Mouse (Mus musculus): ENCODE measurements around the gene Nudt3. TPM values are rescaled to one million over a fixed set of nuclear protein-coding genes. Genes with fewer than 3 reads are reported as not detected.

Nudt3 gene
- polyA plus RNA-seq, 1 experiment from 2014 or later: 37.2 TPM

DNA sequence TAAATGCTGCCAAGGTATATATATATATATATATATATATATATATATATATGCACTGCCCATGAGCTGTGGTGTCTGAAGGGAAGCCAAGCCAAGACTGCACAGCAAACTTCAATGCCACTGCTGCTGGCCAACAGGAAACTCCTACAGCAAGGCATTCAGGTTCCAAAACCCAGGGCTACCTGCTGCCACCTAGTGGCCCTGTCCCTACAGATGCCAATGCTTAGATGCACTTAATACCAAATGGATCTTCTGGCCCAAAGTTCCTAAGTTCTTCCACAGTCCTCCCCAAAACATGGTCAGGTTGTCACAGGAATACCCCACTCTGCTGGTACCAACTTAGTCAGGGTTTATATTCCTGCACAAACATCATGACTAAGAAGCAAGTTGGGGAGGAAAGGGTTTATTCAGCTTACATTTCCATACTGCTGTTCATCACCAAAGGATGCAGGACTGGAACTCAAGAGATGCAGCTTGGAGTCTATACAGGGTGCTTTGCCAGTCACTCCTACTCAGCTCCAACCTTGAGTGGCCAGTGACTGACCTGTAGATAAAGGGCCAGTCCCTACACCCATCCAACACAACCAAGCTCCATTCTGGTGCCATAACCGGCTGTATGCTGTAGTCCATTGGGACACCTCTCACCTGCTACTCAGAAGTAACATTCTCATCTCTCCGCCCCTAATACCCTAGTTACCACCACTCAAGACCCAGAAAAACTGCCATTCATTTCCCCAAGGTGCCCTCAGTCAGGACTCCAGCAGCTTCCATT lies 6.1 kb upstream of the Nudt3 start:
- Histone ChIP-seq H3K4me2 (ENCODE audit: low read depth, low read length) (no peak overlapping the region), H3K36me3 (replicated peaks; ENCODE audit: control insufficient read depth, insufficient read depth, low read depth, low read length) (peaks cover 9% of the 10 kb centered on the region), H3K4me1 (ENCODE audit: control insufficient read depth, insufficient read depth, low read length) (no peaks in the 10 kb centered on the region), H3K9ac (replicated peaks; ENCODE audit: low read length) (no peak overlapping the region), H3K4me3 (ENCODE audit: low read depth, low read length) (no peak overlapping the region), H3K9me3 (replicated peaks; ENCODE audit: control insufficient read depth, low read length) (no peaks in the 10 kb centered on the region), H3K27ac (replicated peaks; ENCODE audit: low read depth, low read length) (no peak overlapping the region), H3K27me3 (ENCODE audit: control insufficient read depth, insufficient read depth, low read length) (no peaks in the 10 kb centered on the region)
- ATAC-seq (replicated peaks; ENCODE audit: insufficient number of reproducible peaks, low FRiP score, low TSS enrichment, low read depth) (no peak), DNase-seq (ENCODE audit: low spot score) (peak; percentile 92)
- 65% methylated on average over 2 of the region's 2 CpGs for WGBS

DNA sequence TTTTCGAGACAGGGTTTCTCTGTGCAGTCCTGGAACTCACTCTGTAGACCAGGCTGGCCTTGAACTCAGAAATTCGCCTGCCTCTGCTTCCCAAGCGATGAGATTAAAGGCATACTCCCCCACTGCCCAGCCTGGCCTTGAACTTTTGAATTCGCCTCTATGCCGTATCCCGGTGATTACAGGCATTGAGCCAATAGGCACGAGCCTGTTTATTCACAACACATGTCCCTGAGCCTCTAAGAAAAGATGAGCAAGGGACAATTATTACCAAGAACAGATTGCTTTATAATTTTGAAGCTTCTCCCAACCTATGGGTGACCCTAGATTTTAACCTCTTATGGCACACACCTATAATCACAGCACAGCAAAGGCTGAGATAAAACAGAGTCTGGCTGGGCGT lies 5.1 kb upstream of the Nudt3 start:
- ATAC-seq (replicated peaks; ENCODE audit: insufficient number of reproducible peaks, low FRiP score, low TSS enrichment, low read depth): no peak
- no peaks in the 10 kb centered on the region for H3K4me1 ChIP-seq (ENCODE audit: control insufficient read depth, insufficient read depth, low read length)

DNA sequence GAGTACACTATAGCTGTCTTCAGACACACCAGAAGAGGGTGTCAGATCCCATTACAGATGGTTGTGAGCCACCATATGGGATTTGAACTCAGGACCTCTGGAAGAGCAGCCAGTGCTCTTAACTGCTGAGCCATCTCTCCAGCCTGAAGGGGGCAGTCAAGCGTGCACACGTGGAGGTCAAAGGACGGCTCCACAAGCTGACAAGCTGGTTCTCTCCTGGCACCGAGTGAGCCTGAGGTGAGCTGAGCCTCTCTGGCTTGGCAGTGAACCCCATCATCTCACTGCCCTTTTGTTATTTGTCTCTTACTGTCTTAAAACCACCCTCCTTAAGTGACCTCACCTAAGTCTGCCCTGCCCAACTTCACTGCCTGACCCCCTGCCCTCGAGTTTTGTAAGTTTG lies 4.2 kb upstream of the Nudt3 start:
- no peak overlapping the region for H3K27ac ChIP-seq (replicated peaks; ENCODE audit: low read depth, low read length)
- no peak overlapping the region for H3K4me2 ChIP-seq (ENCODE audit: low read depth, low read length)
- H3K9ac ChIP-seq (replicated peaks; ENCODE audit: low read length): no peak overlapping the region
- H3K27me3 ChIP-seq (ENCODE audit: control insufficient read depth, insufficient read depth, low read length): no peaks in the 10 kb centered on the region
- 34% methylated on average over 5 of the region's 5 CpGs for WGBS
- peaks cover 6% of the 10 kb centered on the region for H3K36me3 ChIP-seq (replicated peaks; ENCODE audit: control insufficient read depth, insufficient read depth, low read depth, low read length)
- ATAC-seq (replicated peaks; ENCODE audit: insufficient number of reproducible peaks, low FRiP score, low TSS enrichment, low read depth) (no peak), DNase-seq (ENCODE audit: low spot score) (no peak)
- H3K4me1 ChIP-seq (ENCODE audit: control insufficient read depth, insufficient read depth, low read length): no peaks in the 10 kb centered on the region
- no peaks in the 10 kb centered on the region for H3K9me3 ChIP-seq (replicated peaks; ENCODE audit: control insufficient read depth, low read length)
- H3K4me3 ChIP-seq (ENCODE audit: low read depth, low read length): no peak overlapping the region

More for the DNA sequence above, 5.1 kb upstream of the Nudt3 start:
- Histone ChIP-seq H3K9ac (replicated peaks; ENCODE audit: low read length) (no peak overlapping the region), H3K27me3 (ENCODE audit: control insufficient read depth, insufficient read depth, low read length) (no peaks in the 10 kb centered on the region), H3K9me3 (replicated peaks; ENCODE audit: control insufficient read depth, low read length) (no peaks in the 10 kb centered on the region), H3K27ac (replicated peaks; ENCODE audit: low read depth, low read length) (no peak overlapping the region), H3K4me3 (ENCODE audit: low read depth, low read length) (no peak overlapping the region), H3K36me3 (replicated peaks; ENCODE audit: control insufficient read depth, insufficient read depth, low read depth, low read length) (peaks cover 9% of the 10 kb centered on the region), H3K4me2 (ENCODE audit: low read depth, low read length) (no peak overlapping the region)
- 91% methylated on average over 8 of the region's 8 CpGs for WGBS
- no peak for DNase-seq (ENCODE audit: low spot score)

DNA sequence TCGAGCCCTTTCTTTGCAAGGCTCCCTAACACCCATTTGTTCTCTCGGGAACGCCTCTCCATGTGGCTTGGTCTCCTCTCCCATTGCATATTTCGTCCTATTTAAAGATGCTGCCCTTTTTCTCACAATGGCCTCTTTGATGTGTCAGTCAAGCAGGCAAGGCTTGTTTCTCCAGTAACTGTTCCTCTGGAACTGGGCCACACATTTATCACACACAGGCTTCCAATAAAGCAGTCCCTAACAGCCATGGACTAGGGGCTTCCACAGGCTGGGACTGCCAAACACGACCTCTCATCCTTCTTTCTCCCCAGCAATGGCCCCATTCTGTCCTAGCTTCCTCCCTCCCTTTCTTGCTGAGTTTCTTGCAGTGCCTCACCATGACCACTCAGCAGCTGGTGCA lies 3.4 kb upstream of the Nudt3 start:
- no peaks in the 10 kb centered on the region for H3K9me3 ChIP-seq (replicated peaks; ENCODE audit: control insufficient read depth, low read length)
- no peak overlapping the region for H3K9ac ChIP-seq (replicated peaks; ENCODE audit: low read length)
- H3K36me3 ChIP-seq (replicated peaks; ENCODE audit: control insufficient read depth, insufficient read depth, low read depth, low read length): peaks cover 2% of the 10 kb centered on the region; the same call in 1 of the 2 replicates
- 42% methylated on average over 5 of the region's 5 CpGs for WGBS
- H3K4me3 ChIP-seq (ENCODE audit: low read depth, low read length): no peak overlapping the region
- no peak overlapping the region for H3K27ac ChIP-seq (replicated peaks; ENCODE audit: low read depth, low read length)
- ATAC-seq (replicated peaks; ENCODE audit: insufficient number of reproducible peaks, low FRiP score, low TSS enrichment, low read depth) (no peak), DNase-seq (ENCODE audit: low spot score) (no peak)
- H3K27me3 ChIP-seq (ENCODE audit: control insufficient read depth, insufficient read depth, low read length): no peaks in the 10 kb centered on the region
- H3K4me1 ChIP-seq (ENCODE audit: control insufficient read depth, insufficient read depth, low read length): no peaks in the 10 kb centered on the region
- H3K4me2 ChIP-seq (ENCODE audit: low read depth, low read length): no peak overlapping the region

DNA sequence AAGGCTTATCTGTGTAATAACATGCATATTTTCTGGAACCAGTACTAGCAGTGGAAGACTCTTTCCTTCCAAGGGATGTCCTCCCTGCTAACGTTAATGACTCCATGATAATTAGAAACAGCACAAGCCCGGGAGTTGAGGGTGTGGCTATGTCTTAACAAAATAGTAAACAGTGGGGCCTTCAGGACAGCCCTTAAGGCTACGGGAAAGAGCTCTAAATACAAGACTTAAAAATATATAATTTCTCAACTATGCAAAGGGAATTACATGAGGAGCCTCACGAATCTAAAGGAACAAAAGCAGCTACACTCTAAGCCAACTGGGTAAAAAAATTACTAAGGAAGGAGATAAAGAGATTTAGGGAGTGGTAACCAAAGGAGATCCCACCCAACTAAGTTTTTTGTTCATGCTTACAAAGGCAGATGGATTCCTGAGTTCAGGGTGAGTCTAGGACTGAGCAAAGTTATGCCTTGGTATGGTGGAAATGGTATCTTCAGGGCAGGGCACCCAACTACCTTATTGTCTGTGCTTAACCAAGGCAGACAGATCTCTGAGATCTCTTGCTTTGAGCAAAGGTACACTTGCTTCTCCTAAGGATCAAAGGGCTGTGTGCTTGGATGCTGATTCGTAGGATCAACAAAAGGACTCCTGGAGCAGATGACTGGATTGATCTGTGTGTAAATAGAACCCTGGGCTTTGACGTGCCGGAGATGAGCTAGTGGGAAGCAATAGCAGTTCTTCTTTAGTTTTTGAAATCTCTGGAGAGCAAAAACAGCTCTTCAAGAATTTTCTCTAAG lies 2.4 kb upstream of the Nudt3 start:
- H3K27ac ChIP-seq (replicated peaks; ENCODE audit: low read depth, low read length): no peak overlapping the region
- no peaks in the 10 kb centered on the region for H3K36me3 ChIP-seq (replicated peaks; ENCODE audit: control insufficient read depth, insufficient read depth, low read depth, low read length)
- no peak for ATAC-seq (replicated peaks; ENCODE audit: insufficient number of reproducible peaks, low FRiP score, low TSS enrichment, low read depth)
- 32% methylated on average over 7 of the region's 7 CpGs for WGBS
- H3K4me2 ChIP-seq (ENCODE audit: low read depth, low read length): no peak overlapping the region
- H3K9me3 ChIP-seq (replicated peaks; ENCODE audit: control insufficient read depth, low read length): no peaks in the 10 kb centered on the region
- H3K4me3 ChIP-seq (ENCODE audit: low read depth, low read length): no peak overlapping the region
- H3K27me3 ChIP-seq (ENCODE audit: control insufficient read depth, insufficient read depth, low read length): no peaks in the 10 kb centered on the region
- no peak for DNase-seq (ENCODE audit: low spot score)
- no peak overlapping the region for H3K9ac ChIP-seq (replicated peaks; ENCODE audit: low read length)
- H3K4me1 ChIP-seq (ENCODE audit: control insufficient read depth, insufficient read depth, low read length): no peaks in the 10 kb centered on the region; the same call in 1 of the 2 replicates

DNA sequence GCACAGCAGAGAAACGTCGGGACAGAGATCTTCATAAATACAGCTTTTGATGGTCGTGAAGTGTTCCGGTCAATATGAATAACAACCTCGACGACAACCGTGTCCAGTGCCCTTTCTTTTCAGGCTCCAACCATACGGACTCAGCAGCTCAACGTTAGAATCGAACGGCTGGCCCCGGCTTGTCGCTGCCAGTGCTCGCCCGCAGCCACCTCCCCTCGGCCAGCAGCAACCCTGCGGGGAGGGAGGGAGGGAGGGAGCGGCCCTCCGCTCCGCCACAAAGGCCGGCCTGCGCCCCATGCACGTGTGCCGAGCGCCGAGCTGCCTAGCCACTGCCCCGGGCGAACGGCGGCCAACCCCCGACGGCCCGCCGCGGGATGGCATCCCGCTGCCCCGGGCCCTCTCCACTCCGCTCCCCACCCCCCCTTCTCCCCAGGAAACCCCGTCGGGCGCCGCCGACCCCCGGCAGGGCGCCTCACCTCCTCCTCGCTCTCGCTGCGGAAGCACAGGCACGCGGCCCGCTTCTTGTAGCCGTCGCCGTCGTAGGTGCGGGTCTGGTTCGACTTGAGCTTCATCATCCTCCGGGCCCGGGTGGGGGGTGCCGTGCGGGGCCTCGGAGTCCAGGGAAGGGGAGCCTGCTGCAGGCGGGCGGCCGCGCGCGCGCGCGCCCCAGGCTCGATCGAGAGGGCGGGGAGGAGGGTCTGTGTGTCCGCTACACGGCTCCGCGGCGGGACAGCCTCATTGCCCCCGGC lies 510 bp downstream of the Nudt3 start:
- Histone ChIP-seq H3K9ac (replicated peaks; ENCODE audit: low read length) (peak overlapping the region; percentile 100), H3K4me3 (ENCODE audit: low read depth, low read length) (peak overlapping the region; percentile 96), H3K36me3 (replicated peaks; ENCODE audit: control insufficient read depth, insufficient read depth, low read depth, low read length) (no peaks in the 10 kb centered on the region), H3K4me2 (ENCODE audit: low read depth, low read length) (peak overlapping the region; percentile 31), H3K27ac (replicated peaks; ENCODE audit: low read depth, low read length) (peak overlapping the region; percentile 92), H3K9me3 (replicated peaks; ENCODE audit: control insufficient read depth, low read length) (no peaks in the 10 kb centered on the region), H3K27me3 (ENCODE audit: control insufficient read depth, insufficient read depth, low read length) (no peaks in the 10 kb centered on the region), H3K4me1 (ENCODE audit: control insufficient read depth, insufficient read depth, low read length) (no peaks in the 10 kb centered on the region; the same call in 1 of the 2 replicates)
- peak; percentile 65 for DNase-seq (ENCODE audit: low spot score)
- WGBS: under 1% methylated on average over 61 of the region's 80 CpGs
- peak; percentile 46 for ATAC-seq (replicated peaks; ENCODE audit: insufficient number of reproducible peaks, low FRiP score, low TSS enrichment, low read depth)

DNA sequence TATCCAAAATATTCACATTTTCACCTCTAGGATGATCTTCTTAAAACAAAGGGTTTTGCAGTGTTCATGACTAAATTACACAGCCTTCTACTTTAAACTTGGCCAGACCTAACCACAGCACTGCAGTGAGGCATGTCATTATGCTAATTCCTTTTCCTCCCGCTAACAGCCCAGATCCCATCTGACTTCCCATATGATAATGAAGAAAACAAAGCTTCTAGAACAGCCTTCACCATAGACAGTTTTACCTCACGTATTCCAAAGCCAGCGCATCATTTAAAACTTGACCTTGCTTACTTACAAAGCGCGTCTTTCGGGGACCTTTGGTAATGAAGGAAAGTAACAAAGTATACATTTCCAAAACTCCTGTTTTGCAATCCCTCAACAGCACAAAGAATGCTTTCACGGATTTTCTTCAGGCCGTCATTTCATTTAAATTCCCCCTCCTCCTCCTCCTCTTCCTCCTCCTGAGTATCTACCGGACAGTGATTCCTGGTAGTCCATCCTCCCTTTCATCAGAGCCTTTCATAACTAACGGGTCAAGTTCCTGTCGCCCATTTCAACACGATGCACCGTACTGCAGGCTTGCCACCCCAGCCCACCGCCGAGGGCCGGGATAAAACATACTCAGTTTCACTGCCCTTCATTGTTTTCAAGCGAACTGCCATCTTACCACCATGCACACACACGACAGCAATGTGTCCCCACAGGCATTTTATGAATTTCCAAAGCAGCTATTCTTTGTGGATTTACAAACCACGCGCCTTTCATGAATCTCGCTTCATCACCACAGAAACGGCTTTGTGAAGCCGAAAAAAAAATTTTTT lies 1.4 kb downstream of the Nudt3 start:
- Histone ChIP-seq H3K27ac (replicated peaks; ENCODE audit: low read depth, low read length) (no peak overlapping the region), H3K27me3 (ENCODE audit: control insufficient read depth, insufficient read depth, low read length) (no peaks in the 10 kb centered on the region), H3K9me3 (replicated peaks; ENCODE audit: control insufficient read depth, low read length) (no peaks in the 10 kb centered on the region), H3K36me3 (replicated peaks; ENCODE audit: control insufficient read depth, insufficient read depth, low read depth, low read length) (no peaks in the 10 kb centered on the region), H3K4me2 (ENCODE audit: low read depth, low read length) (peak overlapping the region; percentile 31), H3K4me1 (ENCODE audit: control insufficient read depth, insufficient read depth, low read length) (no peaks in the 10 kb centered on the region; the same call in 1 of the 2 replicates), H3K4me3 (ENCODE audit: low read depth, low read length) (peak overlapping the region; percentile 96), H3K9ac (replicated peaks; ENCODE audit: low read length) (peak overlapping the region; percentile 100)
- peak; percentile 55 for DNase-seq (ENCODE audit: low spot score)
- 3% methylated on average over 23 of the region's 23 CpGs for WGBS
- ATAC-seq (replicated peaks; ENCODE audit: insufficient number of reproducible peaks, low FRiP score, low TSS enrichment, low read depth): no peak
